Comparison of ENCODE assay signal across 1 mouse cellular context in genomic region chr11:117242339-117243084, GRCm38 (mm10).
TF ChIP-seq lines count a peak whose summit lies in the region.

No protein-coding gene starts in this region.

TF ChIP-seq in MEL, 35 proteins besides CTCF, POLR2A, EP300 and RAD21 (continued from another document):
- TF ChIP-seq GABPA (IDR thresholded peaks at IDR 0.05; ENCODE audit: low read depth, low read length) (no peak), ZNF384 (IDR thresholded peaks at IDR 0.05; ENCODE audit: low read depth, low read length) (peak; percentile 82), ZKSCAN1 (IDR thresholded peaks at IDR 0.05; ENCODE audit: low read depth, low read length) (no peak), ETS1 (IDR thresholded peaks at IDR 0.05; ENCODE audit: low read depth, low read length) (peak; percentile 95), MYC (IDR thresholded peaks at IDR 0.05; ENCODE audit: low read depth, low read length) (peak; percentile 57; the same call in 1 of the 2 replicates)
